Mouse (Mus musculus) heart, adult 11 months (tissue): ENCODE measurements around the gene Tshz2.
"Not testable (repeated sequence)": the region's sequence is repeated elsewhere in the genome, so short reads cannot be mapped to it uniquely, and the experiment has no call there.

Source experiments
- DNase-seq: peaks from one replicate; pipeline ENCODE4 v3.0.0; 2022

The Tshz2 gene

GRCm38 (mm10) chr2:169761726-169762125 is 128.9 kb downstream of the Tshz2 start:
- DNase-seq, result no peak

- DNase-seq, result no peak
Observed at GRCm38 (mm10) chr2:169762301-169762700, 129.5 kb downstream of the Tshz2 start.

GRCm38 (mm10) chr2:169763716-169764115 is 130.9 kb downstream of the Tshz2 start:
- no peak for DNase-seq

GRCm38 (mm10) chr2:169766247-169766646 is 133.4 kb downstream of the Tshz2 start:
- no peak for DNase-seq

- no peak for DNase-seq
Observed at GRCm38 (mm10) chr2:169767281-169767680, 134.5 kb downstream of the Tshz2 start.

- no peak for DNase-seq
Observed at GRCm38 (mm10) chr2:169775078-169775477, 142.3 kb downstream of the Tshz2 start.

GRCm38 (mm10) chr2:169777242-169777641 is 144.4 kb downstream of the Tshz2 start:
- DNase-seq, result peak; percentile 97

GRCm38 (mm10) chr2:169777764-169778163 is 145.0 kb downstream of the Tshz2 start:
- DNase-seq, result peak; percentile 92

- no peak for DNase-seq
Observed at GRCm38 (mm10) chr2:169778740-169779345, 146.0 kb downstream of the Tshz2 start.

- not testable (repeated sequence) for DNase-seq
Observed at GRCm38 (mm10) chr2:169781671-169782070, 148.9 kb downstream of the Tshz2 start.

GRCm38 (mm10) chr2:169782874-169783680 is 150.3 kb downstream of the Tshz2 start:
- no peak for DNase-seq

GRCm38 (mm10) chr2:169783681-169784033 is 150.8 kb downstream of the Tshz2 start:
- no peak for DNase-seq

- DNase-seq, result peak; percentile 94
Observed at GRCm38 (mm10) chr2:169787381-169787780, 154.6 kb downstream of the Tshz2 start.

- no peak for DNase-seq
Observed at GRCm38 (mm10) chr2:169787906-169788305, 155.1 kb downstream of the Tshz2 start.

- peak; percentile 98 for DNase-seq
Observed at GRCm38 (mm10) chr2:169790439-169791131, 157.8 kb downstream of the Tshz2 start.

- no peak for DNase-seq
Observed at GRCm38 (mm10) chr2:169792706-169793105, 159.9 kb downstream of the Tshz2 start.

- no peak for DNase-seq
Observed at GRCm38 (mm10) chr2:169802241-169802640, 169.4 kb downstream of the Tshz2 start.

- DNase-seq, result no peak
Observed at GRCm38 (mm10) chr2:169804380-169804779, 171.6 kb downstream of the Tshz2 start.

GRCm38 (mm10) chr2:169805545-169805944 is 172.7 kb downstream of the Tshz2 start:
- DNase-seq, result no peak

- no peak for DNase-seq
Observed at GRCm38 (mm10) chr2:169811589-169811988, 178.8 kb downstream of the Tshz2 start.

- no peak for DNase-seq
Observed at GRCm38 (mm10) chr2:169812055-169812454, 179.2 kb downstream of the Tshz2 start.

GRCm38 (mm10) chr2:169812940-169813339 is 180.1 kb downstream of the Tshz2 start:
- DNase-seq, result no peak

- no peak for DNase-seq
Observed at GRCm38 (mm10) chr2:169814351-169814750, 181.5 kb downstream of the Tshz2 start.

- no peak for DNase-seq
Observed at GRCm38 (mm10) chr2:169814757-169815156, 181.9 kb downstream of the Tshz2 start.
